Mouse (Mus musculus) midbrain, postnatal 0 days (tissue): Measurements from ENCODE around the gene Cog7. TPM values are rescaled to one million over a fixed set of nuclear protein-coding genes. Genes with fewer than 3 reads are reported as not detected.

Source experiments
- ATAC-seq: fragments of 200-750 bp; cut with Nextera tagmentation; 2 replicates; pipeline ENCODE4 v1.8.0; 2017; ENCODE audit warnings: moderate number of reproducible peaks, mild to moderate bottlenecking, moderate TSS enrichment, moderate library complexity; ENCODE audit not compliant: low FRiP score
- DNase-seq: peaks from one replicate; pipeline ENCODE4 v3.0.0-alpha.2; 2015; ENCODE audit warnings: low spot score
- H3K27ac ChIP-seq: fragments of 300-500 bp; sonication (generic); 2 replicates; pipeline ENCODE4 v1.5.1; 2014; ENCODE audit warnings: low read depth, mild to moderate bottlenecking, low read length, mixed read lengths
- H3K27me3 ChIP-seq: fragments of 300-500 bp; sonication (generic); 2 replicates; pipeline ENCODE4 v1.6.1; 2014; ENCODE audit warnings: low read length, control low read depth, mixed read lengths; ENCODE audit not compliant: insufficient read depth
- H3K36me3 ChIP-seq: fragments of 300-500 bp; sonication (generic); 2 replicates; pipeline ENCODE4 v1.6.1; 2014; ENCODE audit warnings: low read length, control low read depth, mixed read lengths; ENCODE audit not compliant: insufficient read depth
- H3K4me1 ChIP-seq: fragments of 300-500 bp; sonication (generic); 2 replicates; pipeline ENCODE4 v1.6.1; 2014; ENCODE audit warnings: mild to moderate bottlenecking, control low read depth, antibody characterized with exemption, low read length, mixed read lengths; ENCODE audit not compliant: insufficient read depth
- H3K4me2 ChIP-seq: fragments of 300-500 bp; sonication (generic); 2 replicates; pipeline ENCODE4 v1.6.1; 2014; ENCODE audit warnings: low read depth, mild to moderate bottlenecking, low read length, mixed read lengths; ENCODE audit not compliant: poor library complexity, severe bottlenecking
- H3K4me3 ChIP-seq: fragments of 300-500 bp; sonication (generic); 2 replicates; pipeline ENCODE4 v1.5.1; 2014; ENCODE audit warnings: low read depth, mild to moderate bottlenecking, low read length, moderate library complexity
- H3K9ac ChIP-seq: fragments of 300-500 bp; sonication (generic); replicated peaks from 2 replicates; pipeline ENCODE4 v1.6.1; 2014; ENCODE audit warnings: mild to moderate bottlenecking, low read length, moderate library complexity, mixed read lengths; ENCODE audit not compliant: poor library complexity, severe bottlenecking
- H3K9me3 ChIP-seq: fragments of 300-500 bp; sonication (generic); 2 replicates; pipeline ENCODE4 v1.6.1; 2016; ENCODE audit warnings: low read length, control low read depth
- CTCF ChIP-seq: IDR thresholded peaks from 2 replicates; pipeline ENCODE4 v1.5.1; 2016; ENCODE audit warnings: antibody characterized with exemption, mild to moderate bottlenecking
- WGBS: fragments of 180-500 bp; shearing (Covaris S2); extraction: QIAGEN DNeasy Blood & Tissue Kit; methylation state at CpG from one replicate; pipeline ENCODE4 v1.1.7; 2014; 5-methylcytosine and 5-hydroxymethylcytosine counted together
- polyA plus RNA-seq: library from polyadenylated mRNA; unstranded; fragments of >200 nt; fragmentation: Nextera tagmentation; extraction: Ambion mirVana; gene quantifications from 2 replicates; pipeline ENCODE4 v1.2.1, GENCODE M21; 2015
- total RNA-seq: library from RNA; depleted of rRNA; stranded (reverse); fragments of >200 nt; gene quantifications from 2 replicates; pipeline ENCODE4 v1.2.3, GENCODE M21; 2014

Gene Cog7
- total and polyA plus RNA-seq, 2 experiments from 2014 or later, result 27.4 to 34.9 TPM

DNA sequence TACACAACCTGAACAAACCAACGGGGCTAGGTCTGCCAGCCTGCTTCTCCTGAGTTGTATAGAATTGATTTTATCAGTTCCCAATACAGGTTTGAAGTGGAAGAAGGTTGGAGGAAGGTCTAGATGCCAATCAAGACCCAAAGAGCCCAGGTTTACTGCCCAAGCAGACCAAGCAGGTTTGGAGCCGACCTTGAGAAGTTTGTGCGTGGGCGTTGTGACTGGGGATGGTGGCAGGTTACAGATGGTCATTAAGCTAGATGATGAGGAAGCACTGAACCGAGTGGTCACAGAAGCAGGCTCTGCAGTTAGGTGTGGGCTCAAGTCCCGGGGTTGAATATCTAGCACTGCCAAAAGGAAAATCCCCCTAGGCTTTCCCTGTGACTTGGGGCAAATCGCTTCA, 106.7 kb downstream of the Cog7 start:
- H3K9me3 ChIP-seq, result no peaks in the 10 kb centered on the region
- no peak overlapping the region for H3K4me3 ChIP-seq
- ATAC-seq, result no peak
- H3K9ac ChIP-seq, result no peak overlapping the region
- no peaks in the 10 kb centered on the region for H3K4me1 ChIP-seq
- 90% methylated on average over 7 of the region's 7 CpGs for WGBS
- no peak overlapping the region for H3K4me2 ChIP-seq
- no peak for DNase-seq
- no peaks in the 10 kb centered on the region for H3K36me3 ChIP-seq
- no peak overlapping the region for H3K27ac ChIP-seq
- TF ChIP-seq CTCF, result no peak
- no peaks in the 10 kb centered on the region for H3K27me3 ChIP-seq

DNA sequence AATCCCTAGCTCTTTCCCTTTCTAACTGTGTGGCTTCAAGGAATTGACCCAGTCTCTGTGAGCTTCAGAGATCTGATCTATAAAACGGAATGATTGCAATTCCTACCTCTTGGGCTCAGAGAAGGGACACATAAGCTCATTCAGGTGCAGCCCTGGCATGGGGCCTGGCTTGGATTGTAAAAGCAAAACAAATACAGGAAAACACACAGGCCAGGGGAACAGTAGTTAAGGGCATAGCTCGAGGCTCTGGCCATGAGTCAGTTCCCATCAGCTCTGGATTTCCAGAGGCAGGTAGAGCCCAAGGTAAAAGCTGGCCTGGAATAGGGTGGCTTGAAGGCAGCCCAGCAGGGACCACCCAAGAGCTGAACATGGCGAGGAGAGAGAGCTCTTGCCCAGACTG, 107.5 kb downstream of the Cog7 start:
- Histone ChIP-seq H3K27ac (no peak overlapping the region), H3K9ac (no peak overlapping the region), H3K4me3 (no peak overlapping the region), H3K4me1 (no peaks in the 10 kb centered on the region), H3K9me3 (no peaks in the 10 kb centered on the region), H3K36me3 (no peaks in the 10 kb centered on the region), H3K27me3 (no peaks in the 10 kb centered on the region), H3K4me2 (no peak overlapping the region)
- ATAC-seq (no peak), DNase-seq (no peak)
- 46% methylated on average over 3 of the region's 3 CpGs for WGBS
- no peak for TF ChIP-seq CTCF

DNA sequence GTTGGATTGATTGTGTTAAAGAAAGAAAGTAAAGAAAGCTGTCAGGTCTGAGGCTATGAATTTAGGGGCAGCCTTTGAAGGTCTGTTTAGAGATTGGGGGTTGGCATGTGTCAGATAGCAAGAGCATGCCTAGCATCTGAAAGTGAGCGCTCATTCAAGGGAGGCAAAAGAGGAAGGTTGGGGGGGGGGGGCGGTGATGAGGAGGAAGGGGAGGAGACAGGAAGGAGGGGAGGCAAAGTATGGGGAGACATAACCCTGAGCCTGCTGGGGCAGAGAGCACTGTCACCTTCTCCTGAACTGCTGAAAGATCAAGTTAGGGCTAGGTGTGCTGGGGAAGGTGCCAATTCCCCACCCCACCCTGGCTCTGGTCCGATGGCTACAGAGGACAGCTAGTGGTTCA, 109.9 kb downstream of the Cog7 start:
- ATAC-seq, result no peak
- H3K4me2 ChIP-seq, result no peak overlapping the region
- no peak overlapping the region for H3K4me3 ChIP-seq
- no peaks in the 10 kb centered on the region for H3K4me1 ChIP-seq
- no peak for DNase-seq
- no peak for TF ChIP-seq CTCF
- no peaks in the 10 kb centered on the region for H3K9me3 ChIP-seq
- H3K27ac ChIP-seq, result no peak overlapping the region
- H3K27me3 ChIP-seq, result no peaks in the 10 kb centered on the region
- WGBS, result 82% methylated on average over 2 of the region's 3 CpGs
- no peak overlapping the region for H3K9ac ChIP-seq
- no peaks in the 10 kb centered on the region for H3K36me3 ChIP-seq

DNA sequence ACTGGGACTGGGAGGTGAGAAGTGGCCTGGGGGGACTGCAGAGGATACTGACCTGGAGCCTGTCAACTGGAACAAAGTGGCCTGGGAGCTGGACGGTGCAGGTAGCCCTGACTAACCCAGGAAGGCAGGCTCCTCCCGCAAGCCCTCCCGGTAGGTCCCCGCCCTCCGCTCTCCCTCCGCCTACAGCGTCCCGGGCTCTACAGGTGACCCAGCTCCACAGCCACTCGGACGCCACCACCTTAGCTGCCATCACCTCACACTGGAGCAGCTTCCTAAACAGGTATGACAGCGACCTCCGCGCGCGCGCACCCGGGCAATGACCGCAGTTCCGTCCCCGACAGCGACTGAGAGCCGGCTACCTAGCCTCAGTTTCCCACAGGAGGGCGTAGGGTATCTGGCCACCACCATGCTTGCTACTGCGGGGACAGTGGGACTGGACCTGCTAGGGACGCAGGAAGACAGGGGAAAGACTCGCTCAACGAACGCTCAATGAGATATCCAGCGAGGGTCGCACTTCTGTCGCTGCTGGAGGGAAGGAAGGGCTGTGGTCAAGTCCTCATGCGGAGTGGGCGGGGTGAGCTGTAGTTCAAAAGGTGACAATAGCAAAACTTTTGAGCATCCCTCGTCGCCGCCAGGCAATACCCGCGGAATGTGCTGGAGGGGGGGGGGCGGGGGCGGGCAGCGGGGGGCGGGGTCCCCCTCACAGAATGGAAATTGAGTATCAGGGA, 116.5 kb downstream of the Cog7 start, which contains the start of gene Scnn1b:
Gene Scnn1b (plus strand): TSS at position 181 of the 728 bp plus-strand sequence.
- peak within 1 kb of the TSS; percentile 50 for H3K9ac ChIP-seq
- ATAC-seq, result peak; percentile 44; the same call in 1 of the 2 replicates
- no peak for DNase-seq

DNA sequence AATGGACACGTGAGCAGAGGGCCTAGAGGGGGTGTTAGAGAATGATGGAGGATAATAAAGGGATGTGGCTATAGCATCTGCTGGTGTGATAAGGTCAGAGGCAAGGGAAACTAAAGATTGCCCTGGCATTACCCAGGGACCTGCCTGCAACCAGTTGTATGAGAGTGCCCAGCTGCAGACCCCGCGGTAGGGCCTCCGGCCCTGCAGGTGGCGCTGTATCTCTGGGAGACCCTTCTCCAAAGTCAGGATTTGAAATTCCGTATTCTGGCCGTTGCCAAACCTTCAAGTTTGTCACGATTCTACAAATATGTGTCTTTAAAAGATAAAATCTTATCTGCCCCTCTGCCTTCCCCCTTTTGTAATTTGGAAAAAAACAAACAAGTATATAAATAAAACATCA, 122.6 kb downstream of the Cog7 start:
- Histone ChIP-seq H3K9ac (no peak overlapping the region), H3K4me2 (no peak overlapping the region), H3K4me3 (no peak overlapping the region), H3K4me1 (no peaks in the 10 kb centered on the region), H3K27ac (no peak overlapping the region), H3K9me3 (no peaks in the 10 kb centered on the region), H3K36me3 (no peaks in the 10 kb centered on the region), H3K27me3 (peaks cover 7% of the 10 kb centered on the region; the same call in 1 of the 2 replicates)
- DNase-seq (no peak), ATAC-seq (no peak)
- 87% methylated on average over 8 of the region's 8 CpGs for WGBS
- TF ChIP-seq CTCF, result peak; percentile 7; the same call in 1 of the 2 replicates

More for the DNA sequence above, 116.5 kb downstream of the Cog7 start, which contains the start of gene Scnn1b:
- Histone ChIP-seq H3K4me3 (peak within 1 kb of the TSS; percentile 42), H3K36me3 (no peaks in the 10 kb centered on the region), H3K27me3 (peaks cover 14% of the 10 kb centered on the region; the same call in 1 of the 2 replicates), H3K9me3 (no peaks in the 10 kb centered on the region), H3K4me1 (no peaks in the 10 kb centered on the region), H3K27ac (no peak within 1 kb of the TSS), H3K4me2 (peak within 1 kb of the TSS; percentile 82)
- no peak for TF ChIP-seq CTCF
- WGBS, result 2% methylated on average over 27 of the region's 42 CpGs

DNA sequence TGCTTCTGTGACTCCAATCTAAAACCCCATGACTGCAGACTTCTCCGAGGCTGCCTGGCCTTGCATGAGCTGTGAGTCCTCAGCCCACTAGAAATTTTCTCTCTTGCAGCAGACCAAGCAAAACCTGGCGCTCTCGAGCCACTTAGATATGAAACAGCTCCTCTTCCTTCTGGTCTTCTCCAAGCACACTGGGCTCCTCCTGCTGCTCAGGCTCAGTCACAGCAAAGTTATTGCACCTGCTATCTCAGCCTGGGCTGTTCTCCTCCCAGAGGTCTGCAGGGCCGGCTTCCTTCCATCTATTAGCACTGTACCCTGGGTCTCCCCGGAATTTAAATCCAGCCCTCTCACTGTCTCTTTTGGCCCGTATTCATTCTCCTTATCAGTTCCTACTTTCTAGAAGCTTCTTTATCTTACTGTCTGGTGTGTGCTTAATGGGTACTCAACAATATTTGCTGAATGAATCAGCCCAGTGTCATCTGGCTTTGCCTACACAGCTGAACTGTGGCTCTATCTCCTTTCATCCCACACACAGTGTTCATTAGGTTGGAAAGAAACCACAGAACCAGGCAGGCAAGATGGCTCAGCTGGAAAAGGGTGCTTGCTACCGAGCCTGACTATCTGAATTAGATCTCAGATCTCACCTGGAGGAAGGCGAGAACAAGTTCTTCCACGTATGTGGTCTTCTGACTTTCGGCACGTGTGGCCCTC, 124.2 kb downstream of the Cog7 start:
- Histone ChIP-seq H3K36me3 (no peaks in the 10 kb centered on the region), H3K27me3 (0 out of 2 replicates have a peak, but pooled peaks cover 4% of the 10 kb centered on the region), H3K4me3 (no peak overlapping the region), H3K4me1 (no peaks in the 10 kb centered on the region), H3K27ac (no peak overlapping the region), H3K4me2 (no peak overlapping the region), H3K9ac (no peak overlapping the region), H3K9me3 (no peaks in the 10 kb centered on the region)
- no peak for ATAC-seq
- TF ChIP-seq CTCF, result no peak
- peak; percentile 14 for DNase-seq
- WGBS, result 89% methylated on average over 11 of the region's 11 CpGs
